Mouse (Mus musculus) NIH3T3 (cell line): Measurements from ENCODE around the gene Apopt1.
A peak's percentile ranks its signal among the peaks of the same experiment; 100 is the strongest.

Experiments
- DNase-seq: peaks from one replicate; pipeline ENCODE4 v3.0.0-alpha.2; 2012; ENCODE audit warnings: low read depth

Gene Apopt1

GRCm38 (mm10) chr12:111713004-111713651 lies at the start of gene Apopt1, which contains the start of gene Bag5:
TSS of gene Apopt1 (plus strand) at chr12:111713261.
TSS of gene Bag5 (minus strand) at chr12:111713257.
- peak; percentile 95 for DNase-seq

DNA sequence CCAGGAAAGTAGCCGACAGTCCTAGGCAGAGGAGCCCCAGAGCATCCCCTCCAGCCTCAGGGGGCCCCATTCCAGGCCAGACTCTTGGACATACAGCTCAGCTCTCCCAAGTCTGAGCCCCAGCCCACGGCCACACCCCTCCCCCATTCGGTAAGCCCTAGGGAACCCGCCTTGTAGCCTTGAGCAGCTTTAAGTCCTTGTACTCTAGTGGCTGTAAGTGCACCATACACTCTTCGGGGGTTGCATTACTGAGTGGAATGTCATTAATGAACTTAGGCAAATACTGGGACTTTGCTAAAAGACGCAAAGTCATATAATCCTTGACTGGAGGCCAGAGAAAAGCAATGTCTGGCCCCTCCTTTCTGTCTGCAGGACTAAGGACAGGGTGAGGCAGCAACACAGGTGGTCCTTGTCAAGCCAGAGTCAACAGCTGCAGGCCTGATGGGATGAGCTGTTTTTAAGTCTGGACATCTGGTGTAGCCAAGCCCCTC lies 48.9 kb upstream of the Apopt1 start:
- DNase-seq: no peak

DNA sequence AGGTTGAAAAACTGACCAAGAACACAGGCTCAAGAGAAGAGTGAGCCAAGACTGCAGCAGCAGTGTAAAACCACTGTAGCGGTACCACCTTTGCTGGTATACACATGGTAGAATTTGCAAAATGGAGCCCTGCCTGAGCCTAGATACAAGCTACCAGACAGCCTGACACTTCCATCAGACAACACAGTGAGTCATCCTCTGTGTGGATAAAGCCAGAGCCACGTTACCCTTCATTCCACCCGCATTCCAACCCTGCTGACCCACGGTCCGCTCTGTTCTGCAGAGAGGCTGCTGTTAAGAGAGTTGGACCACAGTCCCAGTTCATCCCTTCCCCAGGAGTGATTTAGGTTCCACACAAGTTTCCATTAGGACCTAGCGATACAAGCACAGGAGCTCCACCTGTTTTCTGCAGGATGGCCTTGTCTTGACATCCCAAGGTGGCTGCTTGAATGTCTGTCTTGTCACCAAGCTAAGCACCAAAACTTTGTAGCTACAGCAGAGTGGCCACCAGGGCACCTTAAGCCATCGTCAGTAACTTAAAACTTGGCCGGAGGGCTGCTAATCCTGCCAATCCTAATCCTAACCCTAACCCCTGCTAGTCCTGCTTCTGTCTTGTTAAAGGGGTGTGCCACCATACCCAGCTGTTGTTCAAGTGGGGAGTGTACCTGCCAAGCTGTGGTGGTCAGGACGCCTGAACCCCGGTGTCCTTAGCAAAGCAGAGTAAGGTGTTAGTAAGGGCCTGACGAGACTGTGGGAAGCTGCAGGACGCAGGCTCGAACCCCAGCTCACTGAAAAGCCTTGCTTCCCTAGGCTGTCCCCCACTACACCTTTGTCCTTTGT lies 47.8 kb upstream of the Apopt1 start:
- peak; percentile 52 for DNase-seq

GRCm38 (mm10) chr12:111666380-111666779 lies 46.7 kb upstream of the Apopt1 start:
- DNase-seq: no peak

DNA sequence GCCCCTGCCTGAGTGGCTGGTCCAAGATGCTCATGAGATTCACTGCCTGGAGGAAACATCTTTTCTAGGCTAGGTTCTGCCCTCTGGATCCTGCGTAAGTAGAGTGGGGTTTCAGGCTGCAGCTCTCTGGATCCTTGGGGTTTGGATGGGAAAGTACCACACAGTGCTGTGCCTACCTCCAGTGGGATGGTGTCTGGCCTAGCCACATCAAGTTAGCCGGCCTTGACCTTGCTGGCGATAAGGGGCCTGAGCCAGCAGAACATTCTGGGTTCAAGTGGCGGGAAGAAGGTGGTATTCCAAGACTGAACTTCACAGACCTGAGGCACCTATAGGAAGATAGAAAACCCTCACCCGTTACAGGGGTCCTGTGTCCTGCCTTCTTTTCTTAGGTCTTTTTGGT lies 45.6 kb upstream of the Apopt1 start:
- no peak for DNase-seq

DNA sequence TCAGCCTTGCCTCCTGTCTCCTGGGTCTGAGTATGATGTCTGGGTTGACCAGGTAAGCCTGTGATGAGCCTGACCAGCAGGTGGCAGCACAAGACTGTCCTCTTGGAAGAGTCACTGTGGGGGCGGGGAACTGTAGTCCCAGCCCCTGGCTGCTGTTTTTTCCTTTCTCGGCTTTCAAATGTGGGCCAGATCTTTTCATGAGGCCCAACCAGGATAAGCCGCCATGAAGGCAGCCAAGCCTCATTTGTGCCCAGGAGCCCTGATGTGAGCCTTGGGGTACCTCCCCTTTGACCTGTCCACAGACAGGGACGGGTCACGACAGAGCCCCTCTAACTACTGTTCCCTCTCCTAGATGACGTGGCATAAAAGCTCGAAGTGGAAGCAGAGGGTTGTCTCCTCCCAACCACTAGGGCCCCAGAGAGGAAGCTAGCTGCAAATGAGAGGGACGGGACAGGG lies 44.6 kb upstream of the Apopt1 start:
- peak; percentile 99 for DNase-seq

GRCm38 (mm10) chr12:111669000-111669788 lies 43.9 kb upstream of the Apopt1 start:
- DNase-seq: peak; percentile 74

DNA sequence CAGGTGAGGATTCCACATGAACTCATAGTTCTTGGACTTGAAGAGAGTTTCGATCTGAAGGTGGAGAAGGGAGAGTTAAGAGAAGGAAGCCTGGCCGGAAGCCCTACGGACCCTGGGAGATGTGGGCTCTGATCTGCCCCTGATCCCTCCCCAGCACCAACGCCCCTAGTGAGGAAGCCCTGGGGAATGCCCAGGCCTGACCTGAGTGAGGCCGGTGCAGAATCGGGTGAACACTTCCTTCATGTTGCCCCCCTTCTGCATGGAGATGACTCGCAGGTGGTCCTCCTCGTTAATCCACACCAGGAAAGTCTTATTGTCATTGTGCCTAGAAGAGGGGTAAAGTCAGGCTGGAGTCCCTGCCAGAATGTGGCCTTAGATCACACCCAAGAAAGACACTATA lies 43.1 kb upstream of the Apopt1 start:
- no peak for DNase-seq

DNA sequence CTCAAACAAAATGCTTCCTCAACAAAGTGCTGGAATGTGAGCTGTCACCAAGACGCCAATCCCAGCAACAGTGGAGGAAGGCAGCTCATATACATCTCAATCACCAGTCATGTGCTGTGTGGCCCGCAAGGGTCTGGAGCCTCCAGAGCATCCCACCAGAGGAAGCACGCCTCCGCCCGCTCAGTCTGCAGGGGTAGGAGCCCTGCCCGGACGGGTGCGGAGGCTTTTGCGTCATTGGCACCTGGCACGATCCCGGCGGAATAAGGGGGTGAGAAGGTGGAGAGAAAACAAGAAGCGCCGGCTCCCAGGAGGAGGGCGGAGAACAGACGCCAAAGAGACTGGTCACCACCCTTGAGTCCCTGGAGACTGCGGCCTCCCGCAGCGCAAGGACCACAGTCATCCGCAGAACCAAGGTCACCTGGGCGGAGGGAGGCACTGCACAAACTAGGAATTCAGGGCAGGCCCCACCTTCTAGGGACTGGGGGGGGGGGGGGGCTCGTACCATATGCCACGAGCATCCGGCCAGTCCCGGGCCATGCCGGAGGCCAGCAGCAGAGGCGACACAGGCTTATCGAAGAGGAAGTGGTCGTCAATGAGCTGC lies 42.6 kb upstream of the Apopt1 start:
- no peak for DNase-seq

GRCm38 (mm10) chr12:111670976-111671375 lies 42.1 kb upstream of the Apopt1 start:
- no peak for DNase-seq

- no peak for DNase-seq
These were observed 41.6 kb upstream of the Apopt1 start for GRCm38 (mm10) chr12:111671431-111671902.

DNA sequence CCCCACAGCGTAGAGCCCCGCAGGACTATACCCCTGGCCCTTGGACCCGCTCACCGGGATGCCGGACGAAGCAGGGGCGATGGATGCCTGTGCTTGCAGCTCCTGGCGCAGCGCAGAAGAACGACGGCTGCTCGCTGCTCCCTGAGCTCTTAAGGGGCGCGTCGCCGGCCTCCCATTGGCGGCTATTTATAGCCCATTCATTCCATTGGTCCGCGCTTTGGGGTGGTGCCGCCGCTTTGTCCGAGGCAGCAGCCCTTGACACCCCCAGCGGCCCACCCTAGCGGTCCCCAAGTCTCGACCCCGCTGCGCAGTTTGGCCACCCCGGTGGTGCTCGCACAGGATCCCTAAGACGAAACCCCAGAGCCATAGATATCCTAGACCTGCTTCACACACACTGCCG lies 40.9 kb upstream of the Apopt1 start, which contains the start of gene Ckb:
Gene Ckb (minus strand): TSS at position 163 of the 400 bp plus-strand sequence.
- DNase-seq: no peak

DNA sequence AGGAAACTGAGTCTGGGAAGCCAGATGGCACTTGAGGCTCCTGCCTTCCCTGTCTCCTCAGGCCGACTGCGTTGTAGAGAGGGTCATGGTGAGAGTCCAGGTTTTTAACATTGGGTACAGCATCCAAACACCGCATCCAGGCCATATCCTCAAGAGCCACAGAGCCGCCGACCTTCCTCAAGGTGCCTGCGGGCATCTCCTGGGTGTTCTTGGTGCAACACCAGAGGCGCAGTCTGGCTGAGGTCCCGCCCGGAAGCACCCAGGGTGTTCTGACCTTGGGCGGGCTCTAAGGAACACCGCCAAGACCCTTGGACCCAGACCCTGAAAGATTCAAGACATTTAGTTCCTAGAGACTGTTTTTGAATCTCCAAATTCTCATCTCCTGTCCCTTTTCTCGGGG lies 40.5 kb upstream of the Apopt1 start:
- no peak for DNase-seq

- no peak for DNase-seq
These were observed 38.1 kb upstream of the Apopt1 start for GRCm38 (mm10) chr12:111674850-111675486.

DNA sequence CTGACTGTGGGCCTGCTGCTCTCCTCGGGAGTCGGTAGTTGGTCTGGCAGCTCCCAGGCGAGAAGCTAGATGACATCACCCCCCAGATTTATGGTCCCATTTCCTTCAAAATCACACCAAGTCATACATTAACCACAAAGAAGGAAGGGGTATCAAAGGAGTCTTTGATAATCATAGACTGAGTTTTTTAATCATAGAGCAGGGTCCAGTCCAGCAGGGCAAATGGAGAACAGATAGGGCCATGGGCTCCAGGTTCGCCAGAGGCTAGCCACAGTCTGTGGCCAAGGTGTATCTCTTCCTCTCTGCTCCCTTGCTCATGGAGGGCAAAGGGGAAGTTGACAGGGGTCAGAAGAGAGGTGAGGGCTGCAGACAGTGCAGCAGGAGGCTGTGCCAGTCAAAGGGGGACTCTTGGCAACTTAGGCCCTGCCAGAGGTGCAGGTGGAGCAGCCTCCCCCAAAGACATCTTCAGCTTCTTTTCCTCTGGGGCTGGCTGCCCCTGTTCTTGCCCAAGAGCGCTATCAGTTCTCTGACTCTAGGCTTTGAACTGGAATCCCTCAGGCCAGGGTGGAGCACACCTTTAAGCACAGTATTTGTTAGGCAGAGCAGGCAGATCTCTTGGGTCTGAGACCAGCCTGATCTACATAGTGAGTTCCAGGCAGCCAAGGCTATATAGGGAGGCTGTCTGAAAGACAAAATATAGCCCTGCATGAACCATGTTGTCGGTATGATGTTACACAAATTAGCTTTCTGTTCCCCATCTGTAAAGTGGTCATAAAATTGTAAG lies 37.1 kb upstream of the Apopt1 start:
- no peak for DNase-seq

- DNase-seq: peak; percentile 77
These were observed 35.6 kb upstream of the Apopt1 start for GRCm38 (mm10) chr12:111677421-111677820.

- DNase-seq: peak; percentile 97
These were observed 35.0 kb upstream of the Apopt1 start, which contains the start of gene Trmt61a for GRCm38 (mm10) chr12:111677882-111678669. TSS of gene Trmt61a (plus strand) at chr12:111678105.

DNA sequence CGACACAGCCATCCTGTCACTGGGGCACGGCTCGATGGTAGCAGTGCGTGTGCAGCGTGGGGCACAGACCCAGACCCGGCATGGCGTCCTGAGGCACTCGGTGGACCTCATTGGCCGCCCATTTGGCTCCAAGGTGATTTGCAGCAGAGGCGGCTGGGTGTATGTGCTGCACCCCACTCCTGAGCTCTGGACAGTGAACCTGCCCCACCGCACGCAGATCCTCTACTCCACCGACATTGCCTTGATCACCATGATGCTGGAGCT lies 34.5 kb upstream of the Apopt1 start:
- no peak for DNase-seq

GRCm38 (mm10) chr12:111678997-111679396 lies 34.1 kb upstream of the Apopt1 start:
- peak; percentile 42 for DNase-seq

GRCm38 (mm10) chr12:111680661-111681060 lies 32.4 kb upstream of the Apopt1 start:
- DNase-seq: no peak
